Mouse (Mus musculus) granulocyte monocyte progenitor cell, adult 5-6 weeks (primary cell): Measurements from ENCODE around the gene Dhps. TPM values are rescaled to one million over a fixed set of nuclear protein-coding genes. Genes with fewer than 3 reads are reported as not detected.
A peak's percentile ranks its signal among the peaks of the same experiment; 100 is the strongest.

ENCODE experiments used
- ATAC-seq: replicated peaks from 2 replicates; pipeline ENCODE4 v1.8.0; 2016; ENCODE audit warnings: mild to moderate bottlenecking, moderate TSS enrichment, inconsistent platforms; ENCODE audit not compliant: poor library complexity, severe bottlenecking
- total RNA-seq, 2 experiments: library from RNA; stranded (forward) in 1 of 2; stranded (reverse) in 1 of 2; fragments of 200-712, 200-1000 nt in 1 of 2; fragments of >200 nt in 1 of 2; fragmentation: Nextera tagmentation in 1 of 2; gene quantifications; 2 replicates each; pipeline ENCODE4 v1.2.3; 2014 to 2017

The Dhps gene
- total RNA-seq, 2 experiments from 2014 or later = 19.6 to 42.0 TPM

GRCm38 (mm10) chr8:85059879-85060616, 11.5 kb upstream of the Dhps start, which contains the start of gene Fbxw9:
Gene Fbxw9, plus strand, starts transcription at chr8:85060055.
- ATAC-seq = peak; percentile 92

GRCm38 (mm10) chr8:85062603-85063002, 9.0 kb upstream of the Dhps start:
- no peak for ATAC-seq

DNA sequence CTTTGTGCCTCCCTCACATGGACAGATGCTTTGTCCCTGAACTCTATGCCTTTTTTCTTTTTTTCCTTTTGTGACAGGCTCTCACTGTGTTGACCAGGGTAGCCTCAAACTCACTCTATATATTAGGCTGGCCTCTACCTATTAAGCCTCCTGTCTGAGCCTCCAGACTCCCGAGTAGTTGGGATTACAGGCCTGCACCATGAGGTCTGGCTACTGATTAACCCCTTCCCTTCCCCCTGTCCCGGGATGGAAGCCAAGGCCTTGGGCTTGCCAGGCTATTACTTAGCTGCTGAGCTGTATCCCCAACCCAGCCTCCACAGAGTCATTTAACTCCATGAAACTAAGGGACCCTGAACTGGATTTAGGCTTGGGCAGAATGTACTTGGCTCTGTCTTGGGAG, 6.3 kb upstream of the Dhps start:
- ATAC-seq = no peak

GRCm38 (mm10) chr8:85067155-85067554, 4.4 kb upstream of the Dhps start:
- no peak for ATAC-seq

DNA sequence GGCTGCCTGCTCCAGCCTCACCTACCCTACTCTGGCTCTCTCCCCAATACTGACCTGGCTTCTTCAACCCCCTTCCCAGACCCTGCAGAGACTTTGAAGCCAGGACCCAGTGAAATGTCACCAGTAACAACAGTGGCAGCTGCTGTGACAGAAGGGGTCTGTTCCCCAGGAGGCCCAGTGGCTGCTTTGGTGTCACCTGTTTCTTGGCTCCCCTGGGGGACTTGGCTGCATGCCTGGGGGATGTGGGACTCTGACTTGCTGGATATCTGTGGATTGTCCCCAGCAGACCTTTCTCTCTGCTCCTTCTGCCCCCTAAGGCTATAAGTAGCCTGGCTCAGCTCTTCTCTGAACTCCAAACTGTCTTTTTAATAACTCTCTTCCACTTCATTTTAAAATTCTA, 3.6 kb upstream of the Dhps start, which contains the start of gene Gm5741:
Gm5741 (minus strand) TSS at position 1 of the 400 bp plus-strand sequence.
- no peak for ATAC-seq

DNA sequence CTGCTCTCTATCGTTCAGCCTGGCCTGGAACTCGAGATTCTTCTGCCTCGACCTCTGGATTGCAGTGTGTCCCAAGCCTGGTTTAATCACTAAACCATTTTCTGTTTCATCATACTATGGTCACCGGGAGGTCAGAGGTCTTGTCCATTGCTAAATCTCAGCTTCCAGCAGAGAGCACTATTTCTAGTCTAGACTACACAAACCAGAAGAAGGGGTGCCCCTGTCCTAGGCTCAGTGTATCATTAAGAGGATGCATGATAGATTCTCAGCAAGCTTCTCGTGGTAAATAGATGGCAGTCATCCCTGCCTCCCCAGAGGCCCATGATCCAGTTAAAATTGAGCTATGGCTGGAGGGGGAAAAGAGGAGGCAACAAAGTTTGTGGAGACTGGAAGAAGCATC, 516 bp upstream of the Dhps start:
- ATAC-seq = peak; percentile 26

GRCm38 (mm10) chr8:85072364-85072929, 890 bp downstream of the Dhps start:
- ATAC-seq = no peak

GRCm38 (mm10) chr8:85073041-85073612, 1.6 kb downstream of the Dhps start:
- ATAC-seq = no peak

GRCm38 (mm10) chr8:85074167-85074566, 2.6 kb downstream of the Dhps start:
- ATAC-seq = no peak

- ATAC-seq = no peak
These were observed 3.1 kb downstream of the Dhps start for GRCm38 (mm10) chr8:85074617-85075016.

DNA sequence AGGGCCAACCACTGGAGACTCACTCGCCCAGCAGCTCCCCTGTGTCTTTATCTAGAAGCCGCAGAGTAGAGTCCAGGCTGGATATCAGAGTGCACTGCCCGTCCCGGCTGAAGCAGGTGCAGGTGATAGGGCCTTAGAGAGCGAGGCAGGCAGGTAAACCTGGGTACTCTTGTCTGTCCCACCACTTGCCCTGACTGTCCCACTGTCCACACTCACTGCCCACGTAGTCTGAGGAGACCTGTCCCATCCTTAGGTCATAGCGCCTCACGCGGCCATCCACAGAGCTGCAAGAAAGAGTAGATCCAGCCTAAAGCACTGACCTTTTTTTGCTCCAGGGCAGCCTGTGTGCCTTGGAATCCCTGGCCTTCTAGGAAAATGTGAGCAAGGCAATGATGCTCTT, 4.4 kb downstream of the Dhps start:
- ATAC-seq = no peak

DNA sequence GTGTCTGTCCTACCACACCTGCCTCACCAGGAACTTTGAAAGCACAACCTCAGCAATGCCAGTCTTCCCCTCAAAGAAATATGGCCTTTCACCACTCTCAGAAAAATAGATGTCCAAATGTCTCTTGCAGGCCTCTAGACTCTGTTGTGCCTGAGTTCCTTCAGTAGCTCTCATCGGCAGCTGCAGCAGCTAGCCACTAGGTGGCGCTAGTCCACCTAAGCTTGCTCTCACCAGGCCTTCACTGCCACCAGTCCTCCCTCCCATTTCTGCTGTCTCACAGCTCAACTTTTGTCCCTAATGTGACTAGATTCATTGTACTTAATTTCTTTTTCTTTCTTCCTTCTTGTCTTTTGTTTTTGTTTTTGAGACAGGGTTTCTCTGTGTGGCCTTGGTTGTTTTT, 5.4 kb downstream of the Dhps start:
- ATAC-seq = peak; percentile 43

- ATAC-seq = no peak
These were observed 8.6 kb downstream of the Dhps start for GRCm38 (mm10) chr8:85080214-85080531.

DNA sequence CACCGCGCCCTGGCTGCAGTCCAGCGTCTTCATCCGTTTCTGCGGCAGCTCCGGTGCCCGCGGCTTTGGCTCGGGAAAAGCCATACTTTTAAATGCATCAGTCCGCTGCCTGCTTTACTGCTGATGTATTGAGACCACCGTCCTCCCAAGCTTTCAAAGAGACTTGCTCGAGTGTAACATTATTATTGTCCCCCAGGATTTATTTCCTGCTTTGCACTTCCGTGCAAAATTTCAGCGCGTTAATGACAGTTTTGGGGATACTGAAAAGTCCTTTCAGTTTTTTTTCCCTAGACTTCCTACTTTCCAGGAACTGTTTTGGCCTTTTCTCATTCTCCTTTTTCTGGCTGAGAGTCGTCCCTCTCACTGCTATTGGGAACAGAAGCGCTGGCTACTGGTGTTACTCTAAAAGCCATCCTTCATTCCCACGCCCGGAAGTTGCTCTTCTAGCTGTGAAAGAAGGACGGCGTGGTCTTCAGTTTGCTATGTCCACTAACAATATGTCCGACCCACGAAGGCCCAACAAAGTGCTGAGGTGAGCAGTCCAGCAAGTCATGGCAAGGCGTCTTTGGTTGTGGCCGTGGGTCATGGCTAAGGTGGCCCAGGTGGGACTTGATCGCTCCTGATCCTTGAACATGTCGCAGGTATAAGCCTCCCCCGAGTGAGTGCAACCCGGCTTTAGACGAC, 9.1 kb downstream of the Dhps start, which contains the start of gene Wdr83os:
Wdr83os (plus strand) TSS at position 209 of the 684 bp plus-strand sequence.
- ATAC-seq = no peak

- ATAC-seq = peak; percentile 63
These were observed 9.6 kb downstream of the Dhps start, which contains the start of gene Wdr83 for GRCm38 (mm10) chr8:85081216-85081555. Gene Wdr83, minus strand, starts transcription at chr8:85081306.

DNA sequence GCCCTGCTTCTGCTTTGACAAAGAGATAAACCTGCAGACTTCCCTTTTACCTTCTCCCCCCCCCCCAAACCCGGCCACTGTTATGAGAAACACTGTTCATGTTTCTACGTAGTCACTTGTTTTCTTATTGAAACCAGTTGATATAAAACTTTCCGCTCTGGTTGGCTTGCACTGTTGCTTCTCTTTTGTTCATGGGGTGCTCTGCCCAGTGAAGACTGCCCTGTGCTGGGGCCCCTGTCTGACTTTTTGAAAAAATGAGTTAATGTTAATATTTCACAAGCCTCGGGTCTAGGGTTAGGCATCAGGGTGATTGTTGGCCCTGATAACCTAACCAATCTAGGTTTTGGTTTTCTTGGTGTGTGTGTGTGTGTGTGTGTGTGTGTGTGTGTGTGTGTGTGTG, 10.6 kb downstream of the Dhps start:
- peak; percentile 1; the same call in 1 of the 2 replicates for ATAC-seq

- peak; percentile 60 for ATAC-seq
These were observed 11.7 kb downstream of the Dhps start, which contains the start of gene Man2b1 for GRCm38 (mm10) chr8:85083108-85083813. Gene Man2b1, plus strand, starts transcription at chr8:85083270.

GRCm38 (mm10) chr8:85084633-85085032, 13.1 kb downstream of the Dhps start:
- ATAC-seq = peak; percentile 27

- no peak for ATAC-seq
These were observed 14.7 kb downstream of the Dhps start for GRCm38 (mm10) chr8:85086238-85086637.

DNA sequence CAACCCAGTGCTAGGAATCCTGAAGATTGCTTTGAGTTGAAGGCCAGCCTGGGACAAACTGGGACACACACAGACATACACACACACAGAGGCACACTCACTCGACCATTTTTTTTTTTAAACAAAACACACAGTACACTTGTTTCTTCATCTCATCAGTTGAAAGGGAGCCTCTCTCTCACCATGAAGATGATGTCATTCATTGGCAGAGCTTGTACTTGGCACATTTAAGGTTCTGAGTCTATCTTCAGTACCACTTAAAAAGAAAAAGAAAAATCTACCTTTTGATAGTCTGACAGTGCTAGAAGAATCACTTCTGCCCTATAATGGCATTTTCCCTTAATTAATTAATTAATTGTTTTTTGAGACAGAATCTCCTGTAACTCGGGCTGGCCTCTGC, 17.2 kb downstream of the Dhps start:
- ATAC-seq = no peak
